Mouse (Mus musculus): ENCODE data around the gene Ehmt2. TPM values are rescaled to one million over a fixed set of nuclear protein-coding genes. Genes with fewer than 3 reads are reported as not detected.

The Ehmt2 gene
- polyA plus RNA-seq, 2 experiments: 10.2 to 29.7 TPM

DNA sequence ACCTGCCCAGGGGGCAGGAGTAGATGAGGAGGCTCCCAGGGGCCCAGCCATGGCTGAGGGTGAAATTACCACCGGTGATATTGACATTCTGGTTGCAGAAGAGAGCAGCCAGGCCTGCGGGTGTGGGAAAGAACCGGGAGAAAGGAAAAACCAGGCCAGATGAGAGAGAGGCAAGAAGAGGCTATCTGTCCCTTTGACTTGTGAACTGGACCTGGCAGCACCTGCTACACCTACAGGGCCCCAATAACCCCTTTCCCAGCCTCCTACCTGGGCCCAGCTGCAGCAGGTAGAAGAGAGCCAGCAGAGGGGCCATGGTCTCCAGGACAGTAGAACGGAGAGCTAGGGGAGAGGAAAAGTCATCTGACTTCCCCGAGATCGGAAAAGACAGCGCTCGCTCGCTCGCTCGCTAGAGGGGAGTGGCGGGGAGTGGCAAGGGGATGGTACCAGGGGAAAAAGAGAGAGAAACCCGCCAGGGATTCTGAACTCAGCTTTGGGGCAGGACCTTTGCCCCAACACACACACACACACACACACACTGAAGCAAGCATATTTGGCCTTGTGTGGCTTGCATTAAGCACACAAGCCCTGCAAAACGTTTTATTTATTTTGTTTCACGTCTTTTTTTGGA is 16.5 kb upstream of the Ehmt2 start, which contains the start of gene Gm20547:
Gene Gm20547, minus strand, starts transcription at position 360 of the 628 bp plus-strand sequence.
- peaks cover 0 to 22% of the 10 kb centered on the region in 2 experiments; a peak in 2 of 4 replicates for H3K4me1 ChIP-seq (replicated peaks; ENCODE audit: control insufficient read depth in 2 of 2, insufficient read depth in 2 of 2, low read length in 1 of 2)
- peak within 1 kb of the TSS; percentile 54 for H3K4me2 ChIP-seq (ENCODE audit: low read depth)
- H3K36me3 ChIP-seq (replicated peaks; ENCODE audit: control insufficient read depth, insufficient read depth, low read depth): no peaks in the 10 kb centered on the region
- H3K27me3 ChIP-seq (ENCODE audit: control insufficient read depth, insufficient read depth, low read length): no peaks in the 10 kb centered on the region
- ATAC-seq (ENCODE audit: insufficient read depth) (no peak), DNase-seq (ENCODE audit: low read depth in 3 of 3, low spot score in 3 of 3) (no peak)
- H3K4me3 ChIP-seq (ENCODE audit: insufficient read depth in 1 of 2, low read depth in 2 of 2, low read length in 2 of 2): peak within 1 kb of the TSS in 1 of 2 experiments; percentile 30; a peak in 2 of 4 replicates
- H3K9me3 ChIP-seq (ENCODE audit: control insufficient read depth, low read length): no peaks in the 10 kb centered on the region
- 14% methylated on average over 15 of the region's 15 CpGs for WGBS (ENCODE audit: insufficient replicate concordance)
- TF ChIP-seq CTCF (IDR thresholded peaks at IDR 0.05; ENCODE audit: low read depth): peak; percentile 16; the same call in 1 of the 2 replicates
- no peak for TF ChIP-seq EP300 (IDR thresholded peaks at IDR 0.05; ENCODE audit: low read depth)
- H3K27ac ChIP-seq: no peak within 1 kb of the TSS
- H3K9ac ChIP-seq (replicated peaks): peak within 1 kb of the TSS; percentile 15

DNA sequence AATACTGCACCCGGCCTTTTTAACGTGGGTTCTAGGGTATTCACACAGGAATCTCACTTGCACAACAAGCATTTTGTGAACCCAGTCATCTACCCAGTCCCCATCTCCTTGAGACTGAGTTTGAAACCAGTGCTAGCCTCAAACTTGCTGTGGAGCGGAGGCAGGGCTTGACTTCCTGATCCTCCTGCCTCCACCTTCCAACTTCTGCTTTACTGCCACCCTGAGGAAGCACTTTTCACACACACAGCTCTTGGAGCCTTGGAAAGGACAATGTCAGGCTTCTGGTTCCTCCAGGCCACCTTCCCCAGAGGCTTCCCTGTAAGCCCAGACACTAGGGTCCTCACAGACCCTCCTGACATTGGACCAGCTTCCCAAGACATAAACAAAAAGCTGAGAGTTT is 14.9 kb upstream of the Ehmt2 start:
- DNase-seq (ENCODE audit: low read depth in 3 of 3, low spot score in 3 of 3) (no peak), ATAC-seq (ENCODE audit: insufficient read depth) (no peak)
- Histone ChIP-seq H3K27me3 (ENCODE audit: control insufficient read depth, insufficient read depth, low read length) (no peaks in the 10 kb centered on the region), H3K4me1 (replicated peaks; ENCODE audit: control insufficient read depth in 2 of 2, insufficient read depth in 2 of 2, low read length in 1 of 2) (peaks cover 0 to 22% of the 10 kb centered on the region in 2 experiments; a peak in 2 of 4 replicates), H3K27ac (no peak overlapping the region), H3K9me3 (ENCODE audit: control insufficient read depth, low read length) (no peaks in the 10 kb centered on the region), H3K36me3 (replicated peaks; ENCODE audit: control insufficient read depth, insufficient read depth, low read depth) (no peaks in the 10 kb centered on the region), H3K9ac (replicated peaks) (no peak overlapping the region), H3K4me2 (ENCODE audit: low read depth) (no peak overlapping the region), H3K4me3 (ENCODE audit: insufficient read depth in 1 of 2, low read depth in 2 of 2, low read length in 2 of 2) (no peak overlapping the region)
- 53% methylated on average over 3 of the region's 3 CpGs for WGBS (ENCODE audit: insufficient replicate concordance)
- TF ChIP-seq CTCF (IDR thresholded peaks at IDR 0.05; ENCODE audit: low read depth): 0 out of 2 replicates have a peak, but pooled peaks have one; percentile 15
- TF ChIP-seq EP300 (IDR thresholded peaks at IDR 0.05; ENCODE audit: low read depth): no peak

DNA sequence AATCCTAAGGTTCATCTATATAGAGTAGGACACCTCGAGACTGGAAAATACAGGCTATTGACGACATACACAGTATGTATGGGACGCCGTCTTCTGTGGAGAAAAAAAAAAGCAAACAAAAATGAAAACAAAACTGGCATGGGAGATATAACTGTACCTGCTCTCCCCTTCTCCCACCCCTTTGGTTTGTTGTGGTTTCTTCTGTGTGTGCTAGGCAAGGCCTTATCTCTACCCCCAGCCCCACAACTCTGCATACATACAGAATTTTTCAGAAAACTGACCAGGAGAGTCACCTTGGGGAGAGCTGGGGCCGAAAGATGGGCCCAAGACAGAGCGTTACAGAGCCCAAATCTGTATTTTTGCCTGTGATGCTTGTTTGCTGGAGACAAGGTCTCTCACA is 13.6 kb upstream of the Ehmt2 start:
- no peak overlapping the region for H3K9ac ChIP-seq (replicated peaks)
- peaks cover 0 to 22% of the 10 kb centered on the region in 2 experiments; a peak in 2 of 4 replicates for H3K4me1 ChIP-seq (replicated peaks; ENCODE audit: control insufficient read depth in 2 of 2, insufficient read depth in 2 of 2, low read length in 1 of 2)
- ATAC-seq (ENCODE audit: insufficient read depth): peak; percentile 18; the same call in 1 of the 2 replicates
- no peak overlapping the region for H3K4me2 ChIP-seq (ENCODE audit: low read depth)
- no peak overlapping the region for H3K4me3 ChIP-seq (ENCODE audit: insufficient read depth in 1 of 2, low read depth in 2 of 2, low read length in 2 of 2)
- no peak for DNase-seq (ENCODE audit: low read depth in 3 of 3, low spot score in 3 of 3)
- 23% methylated on average over 6 of the region's 6 CpGs for WGBS (ENCODE audit: insufficient replicate concordance)
- no peaks in the 10 kb centered on the region for H3K27me3 ChIP-seq (ENCODE audit: control insufficient read depth, insufficient read depth, low read length)
- H3K27ac ChIP-seq: no peak overlapping the region
- H3K36me3 ChIP-seq (replicated peaks; ENCODE audit: control insufficient read depth, insufficient read depth, low read depth): no peaks in the 10 kb centered on the region
- TF ChIP-seq EP300 (IDR thresholded peaks at IDR 0.05; ENCODE audit: low read depth) (no peak), CTCF (IDR thresholded peaks at IDR 0.05; ENCODE audit: low read depth) (no peak)
- no peaks in the 10 kb centered on the region for H3K9me3 ChIP-seq (ENCODE audit: control insufficient read depth, low read length)

DNA sequence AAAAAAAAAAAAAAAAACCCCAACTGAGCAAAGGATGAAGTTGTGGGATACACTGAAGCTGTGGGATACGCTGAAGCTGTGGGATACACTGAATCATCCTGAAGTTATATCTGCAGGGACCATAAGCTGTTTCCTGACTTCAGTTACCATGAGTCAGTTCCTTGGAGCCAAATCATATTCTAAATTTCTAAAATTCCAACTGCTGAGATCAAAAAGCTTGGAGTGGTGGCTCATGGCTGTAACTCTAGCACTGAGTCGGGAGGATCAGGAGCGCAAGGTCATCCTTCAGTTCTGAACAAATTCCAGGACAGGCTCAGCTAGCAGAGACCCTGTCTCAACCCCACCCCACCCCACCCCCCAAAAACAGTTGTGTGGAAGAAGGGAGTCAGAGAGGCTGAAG is 12.7 kb upstream of the Ehmt2 start:
- Histone ChIP-seq H3K27me3 (ENCODE audit: control insufficient read depth, insufficient read depth, low read length) (no peaks in the 10 kb centered on the region), H3K36me3 (replicated peaks; ENCODE audit: control insufficient read depth, insufficient read depth, low read depth) (no peaks in the 10 kb centered on the region), H3K4me1 (replicated peaks; ENCODE audit: control insufficient read depth in 2 of 2, insufficient read depth in 2 of 2, low read length in 1 of 2) (peaks cover 0 to 22% of the 10 kb centered on the region in 2 experiments; a peak in 2 of 4 replicates), H3K4me3 (ENCODE audit: insufficient read depth in 1 of 2, low read depth in 2 of 2, low read length in 2 of 2) (no peak overlapping the region), H3K9me3 (ENCODE audit: control insufficient read depth, low read length) (no peaks in the 10 kb centered on the region), H3K4me2 (ENCODE audit: low read depth) (no peak overlapping the region), H3K27ac (no peak overlapping the region), H3K9ac (replicated peaks) (no peak overlapping the region)
- no peak for TF ChIP-seq EP300 (IDR thresholded peaks at IDR 0.05; ENCODE audit: low read depth)
- TF ChIP-seq CTCF (IDR thresholded peaks at IDR 0.05; ENCODE audit: low read depth): no peak
- DNase-seq (ENCODE audit: low read depth in 3 of 3, low spot score in 3 of 3): no peak
- WGBS (ENCODE audit: insufficient replicate concordance): 93% methylated on average over 3 of the region's 3 CpGs
- no peak for ATAC-seq (ENCODE audit: insufficient read depth)

DNA sequence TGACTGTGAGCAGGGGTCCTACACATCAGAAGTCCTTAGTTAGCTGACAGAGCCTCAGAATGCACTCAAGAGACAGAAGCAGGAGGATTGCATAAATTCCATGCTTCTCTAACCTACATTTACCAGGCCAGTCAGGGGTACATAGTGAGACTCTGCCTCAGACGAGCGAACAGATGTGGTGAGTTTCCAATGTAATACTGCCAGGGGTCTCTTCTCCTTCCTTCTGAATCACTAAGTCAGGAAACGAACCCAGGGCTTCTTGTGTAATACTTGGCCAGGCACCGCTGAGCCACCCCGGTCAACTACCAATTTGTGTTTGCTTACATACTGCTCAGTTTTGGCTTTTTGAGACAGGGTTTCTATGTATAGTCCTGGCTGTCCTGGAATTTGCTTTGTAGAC is 10.3 kb upstream of the Ehmt2 start:
- H3K9me3 ChIP-seq (ENCODE audit: control insufficient read depth, low read length): no peaks in the 10 kb centered on the region
- WGBS (ENCODE audit: insufficient replicate concordance): 54% methylated on average over 5 of the region's 5 CpGs
- H3K36me3 ChIP-seq (replicated peaks; ENCODE audit: control insufficient read depth, insufficient read depth, low read depth): no peaks in the 10 kb centered on the region
- H3K27me3 ChIP-seq (ENCODE audit: control insufficient read depth, insufficient read depth, low read length): no peaks in the 10 kb centered on the region
- H3K4me3 ChIP-seq (ENCODE audit: insufficient read depth in 1 of 2, low read depth in 2 of 2, low read length in 2 of 2): no peak overlapping the region
- no peak overlapping the region for H3K4me2 ChIP-seq (ENCODE audit: low read depth)
- H3K4me1 ChIP-seq (replicated peaks; ENCODE audit: control insufficient read depth in 2 of 2, insufficient read depth in 2 of 2, low read length in 1 of 2): peaks cover 0 to 20% of the 10 kb centered on the region in 2 experiments; a peak in 3 of 4 replicates
- TF ChIP-seq EP300 (IDR thresholded peaks at IDR 0.05; ENCODE audit: low read depth) (no peak), CTCF (IDR thresholded peaks at IDR 0.05; ENCODE audit: low read depth) (no peak)
- ATAC-seq (ENCODE audit: insufficient read depth): no peak
- H3K9ac ChIP-seq (replicated peaks): no peak overlapping the region
- H3K27ac ChIP-seq: no peak overlapping the region
- DNase-seq (ENCODE audit: low read depth in 3 of 3, low spot score in 3 of 3): no peak

All from liver, embryonic 14.5 days (tissue).